Mouse (Mus musculus) kidney, postnatal 36 days (tissue): ENCODE results near the gene Cdh22.
A peak's percentile ranks its signal among the peaks of the same experiment; 100 is the strongest.

Source experiments
- DNase-seq, 2 experiments: peaks; one replicate each; pipeline ENCODE4 v3.0.0; 2021 to 2022; ENCODE audit warnings: mixed read lengths in 2 of 2

Gene Cdh22

GRCm38 (mm10) chr2:165205486-165205885 lies 29.2 kb downstream of the Cdh22 start:
- no peak for DNase-seq

GRCm38 (mm10) chr2:165204931-165205330 lies 29.7 kb downstream of the Cdh22 start:
- DNase-seq, result no peak

GRCm38 (mm10) chr2:165201761-165202751 lies 32.6 kb downstream of the Cdh22 start:
- DNase-seq, result no peak

- DNase-seq, result no peak
Observed at GRCm38 (mm10) chr2:165197546-165197945, 37.1 kb downstream of the Cdh22 start.

- no peak for DNase-seq
Observed at GRCm38 (mm10) chr2:165195411-165196182, 39.1 kb downstream of the Cdh22 start.

- DNase-seq, result no peak
Observed at GRCm38 (mm10) chr2:165191483-165191882, 43.2 kb downstream of the Cdh22 start.

- DNase-seq, result peak; percentile 60 to 69
Observed at GRCm38 (mm10) chr2:165189546-165189945, 45.1 kb downstream of the Cdh22 start.

- DNase-seq, result no peak
Observed at GRCm38 (mm10) chr2:165187648-165188380, 46.8 kb downstream of the Cdh22 start.

GRCm38 (mm10) chr2:165184015-165184633 lies 50.5 kb downstream of the Cdh22 start:
- DNase-seq, result peak; percentile 62 to 70

GRCm38 (mm10) chr2:165182085-165182976 lies 52.3 kb downstream of the Cdh22 start:
- peak in 1 of 2 experiments; percentile 45 for DNase-seq

- no peak for DNase-seq
Observed at GRCm38 (mm10) chr2:165179231-165179630, 55.4 kb downstream of the Cdh22 start.

GRCm38 (mm10) chr2:165176965-165177364 lies 57.7 kb downstream of the Cdh22 start:
- DNase-seq, result no peak

GRCm38 (mm10) chr2:165166664-165167435 lies 67.8 kb downstream of the Cdh22 start:
- no peak for DNase-seq

- DNase-seq, result no peak
Observed at GRCm38 (mm10) chr2:165162221-165162620, 72.4 kb downstream of the Cdh22 start.

GRCm38 (mm10) chr2:165160466-165160865 lies 74.2 kb downstream of the Cdh22 start:
- peak; percentile 27 to 82 for DNase-seq

- DNase-seq, result peak; percentile 55 to 83
Observed at GRCm38 (mm10) chr2:165159055-165159688, 75.5 kb downstream of the Cdh22 start.

GRCm38 (mm10) chr2:165158317-165158716 lies 76.3 kb downstream of the Cdh22 start:
- DNase-seq, result no peak

- no peak for DNase-seq
Observed at GRCm38 (mm10) chr2:165157900-165158299, 76.8 kb downstream of the Cdh22 start.

GRCm38 (mm10) chr2:165153006-165153405 lies 81.6 kb downstream of the Cdh22 start:
- DNase-seq, result no peak

- DNase-seq, result no peak
Observed at GRCm38 (mm10) chr2:165149741-165150140, 84.9 kb downstream of the Cdh22 start.
